Mouse (Mus musculus) frontal cortex, adult (tissue): ENCODE measurements around the gene Hcn2.
A peak's percentile ranks its signal among the peaks of the same experiment; 100 is the strongest.

Experiments used
- ATAC-seq: cut with Nextera tagmentation; 2 replicates; pipeline ENCODE4 v1.9.2; 2017; ENCODE audit warnings: mild to moderate bottlenecking, moderate library complexity, mixed read lengths; ENCODE audit not compliant: low TSS enrichment

The Hcn2 gene

GRCm38 (mm10) chr10:79708668-79709067 lies 7.8 kb upstream of the Hcn2 start:
- ATAC-seq = no peak

- no peak for ATAC-seq
Observed at GRCm38 (mm10) chr10:79709307-79709706, 7.1 kb upstream of the Hcn2 start.

GRCm38 (mm10) chr10:79712029-79712428 lies 4.4 kb upstream of the Hcn2 start:
- no peak for ATAC-seq

GRCm38 (mm10) chr10:79712499-79713126 lies 3.8 kb upstream of the Hcn2 start:
- ATAC-seq = peak; percentile 45

GRCm38 (mm10) chr10:79713163-79713562 lies 3.3 kb upstream of the Hcn2 start:
- no peak for ATAC-seq

GRCm38 (mm10) chr10:79714996-79715395 lies 1.4 kb upstream of the Hcn2 start:
- no peak for ATAC-seq

GRCm38 (mm10) chr10:79716988-79717355 lies 538 bp downstream of the Hcn2 start:
- peak; percentile 21; the same call in 1 of the 2 replicates for ATAC-seq

GRCm38 (mm10) chr10:79717640-79718357 lies 1.4 kb downstream of the Hcn2 start:
- ATAC-seq = no peak

GRCm38 (mm10) chr10:79721089-79721488 lies 4.7 kb downstream of the Hcn2 start:
- no peak for ATAC-seq

GRCm38 (mm10) chr10:79723047-79723446 lies 6.6 kb downstream of the Hcn2 start:
- no peak for ATAC-seq

- no peak for ATAC-seq
Observed at GRCm38 (mm10) chr10:79723692-79724091, 7.3 kb downstream of the Hcn2 start.

- ATAC-seq = no peak
Observed at GRCm38 (mm10) chr10:79726090-79726489, 9.7 kb downstream of the Hcn2 start.

GRCm38 (mm10) chr10:79728323-79729249 lies 12.2 kb downstream of the Hcn2 start:
- ATAC-seq = peak; percentile 60

- ATAC-seq = peak; percentile 14; the same call in 1 of the 2 replicates
Observed at GRCm38 (mm10) chr10:79729357-79729965, 13.0 kb downstream of the Hcn2 start.

GRCm38 (mm10) chr10:79732500-79732899 lies 16.1 kb downstream of the Hcn2 start:
- ATAC-seq = no peak

GRCm38 (mm10) chr10:79733847-79734246 lies 17.4 kb downstream of the Hcn2 start:
- no peak for ATAC-seq

GRCm38 (mm10) chr10:79735361-79735760 lies 18.9 kb downstream of the Hcn2 start:
- ATAC-seq = no peak

GRCm38 (mm10) chr10:79736706-79737105 lies 20.3 kb downstream of the Hcn2 start:
- no peak for ATAC-seq

- ATAC-seq = no peak
Observed at GRCm38 (mm10) chr10:79738259-79738658, 21.8 kb downstream of the Hcn2 start.

GRCm38 (mm10) chr10:79739234-79739633 lies 22.8 kb downstream of the Hcn2 start:
- no peak for ATAC-seq

GRCm38 (mm10) chr10:79740863-79741262 lies 24.4 kb downstream of the Hcn2 start:
- no peak for ATAC-seq

GRCm38 (mm10) chr10:79743161-79743560 lies 26.7 kb downstream of the Hcn2 start:
- ATAC-seq = no peak
